Mouse (Mus musculus): Measurements from ENCODE around the gene Ankrd28.
"Not testable (repeated sequence)": the region's sequence is repeated elsewhere in the genome, so short reads cannot be mapped to it uniquely, and the experiment has no call there.

Gene Ankrd28

DNA sequence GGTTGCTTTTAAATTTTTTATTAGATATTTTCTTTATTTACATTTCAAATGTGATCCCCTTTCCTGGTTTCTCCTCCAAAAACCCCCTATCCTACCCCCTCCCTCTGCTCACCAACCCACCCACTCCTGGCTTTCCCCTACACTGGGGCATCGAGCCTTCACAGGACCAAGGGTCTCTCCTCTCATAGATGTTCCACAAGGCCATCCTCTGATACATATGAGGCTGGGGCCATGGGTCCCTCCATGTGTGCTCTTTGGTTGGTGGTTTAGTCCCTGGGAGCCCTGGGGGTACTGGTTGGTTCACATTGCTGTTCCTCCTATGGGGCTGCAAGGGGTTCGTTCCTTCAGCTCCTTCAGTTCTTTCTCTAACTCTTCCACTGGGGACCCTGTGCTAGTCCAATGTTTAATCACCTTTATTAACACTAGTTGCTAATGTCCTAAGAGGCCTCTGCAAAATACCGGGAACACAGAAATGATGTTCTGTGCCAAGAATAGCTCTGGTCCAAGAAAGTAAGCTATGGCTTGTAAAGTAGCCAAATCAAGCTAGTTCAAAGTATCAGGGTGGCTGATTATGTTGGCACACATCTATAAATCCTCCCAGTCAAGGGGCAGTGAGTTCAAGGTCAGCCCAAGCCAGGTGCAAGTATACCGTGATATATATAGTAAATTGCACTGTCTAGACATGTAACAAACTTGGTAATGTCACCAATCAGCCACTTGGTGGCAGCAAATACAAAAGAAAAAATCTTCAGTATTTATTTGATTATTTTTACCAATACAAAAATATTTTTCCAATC lies 36.3 kb downstream of the Ankrd28 start:
- peak in 1 of 2 experiments; percentile 33 for DNase-seq (ENCODE audit: low spot score in 2 of 2)

GRCm38 (mm10) chr14:31790797-31791196 lies 39.7 kb downstream of the Ankrd28 start:
- no peak for DNase-seq (ENCODE audit: low spot score in 2 of 2)

- no peak for DNase-seq (ENCODE audit: low spot score in 2 of 2)
These were observed 43.5 kb downstream of the Ankrd28 start for GRCm38 (mm10) chr14:31786906-31787305.

DNA sequence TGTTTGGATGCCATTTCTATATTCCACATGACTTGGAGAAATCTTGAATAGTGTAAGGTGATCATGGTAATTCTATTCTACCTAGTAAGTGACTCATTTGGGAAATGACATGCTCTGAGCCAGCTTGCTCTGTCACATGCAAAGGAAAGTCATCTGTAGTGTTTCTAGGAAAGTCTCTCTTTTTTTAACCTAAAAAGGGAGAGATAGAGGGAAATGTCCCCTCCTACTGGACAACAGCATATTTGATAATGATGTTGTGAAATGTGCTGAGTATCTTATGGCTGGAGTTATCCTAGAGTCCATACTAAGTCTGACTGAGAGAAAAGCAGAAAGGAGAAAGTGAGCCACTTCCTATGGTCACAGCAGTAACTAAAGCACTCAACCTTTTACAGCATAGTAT lies 44.8 kb downstream of the Ankrd28 start:
- DNase-seq (ENCODE audit: low spot score in 2 of 2): no peak

DNA sequence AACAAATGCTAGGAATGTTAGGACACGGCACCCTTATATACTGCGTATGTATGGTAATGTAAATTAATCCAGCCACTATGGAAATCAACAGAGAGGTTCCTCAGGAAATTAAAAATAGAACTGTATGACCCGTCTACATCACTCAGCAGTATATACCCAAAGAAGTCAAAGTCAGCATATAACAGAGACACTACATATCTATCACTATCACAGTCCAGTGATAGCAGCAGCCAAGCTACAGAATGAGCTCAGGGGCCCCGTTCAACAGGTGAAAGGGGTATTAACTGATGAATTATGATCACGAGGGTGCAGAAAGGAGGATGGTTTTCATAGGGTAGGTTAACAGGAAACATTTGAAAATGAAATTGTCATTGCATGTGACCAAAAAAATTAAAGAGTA lies 45.5 kb downstream of the Ankrd28 start:
- DNase-seq (ENCODE audit: low spot score in 2 of 2): no peak

GRCm38 (mm10) chr14:31781309-31782049 lies 49.0 kb downstream of the Ankrd28 start:
- peak; percentile 47 to 50 for DNase-seq (ENCODE audit: low spot score in 2 of 2)

GRCm38 (mm10) chr14:31780412-31781233 lies 49.8 kb downstream of the Ankrd28 start:
- peak in 1 of 2 experiments; percentile 28 for DNase-seq (ENCODE audit: low spot score in 2 of 2)

DNA sequence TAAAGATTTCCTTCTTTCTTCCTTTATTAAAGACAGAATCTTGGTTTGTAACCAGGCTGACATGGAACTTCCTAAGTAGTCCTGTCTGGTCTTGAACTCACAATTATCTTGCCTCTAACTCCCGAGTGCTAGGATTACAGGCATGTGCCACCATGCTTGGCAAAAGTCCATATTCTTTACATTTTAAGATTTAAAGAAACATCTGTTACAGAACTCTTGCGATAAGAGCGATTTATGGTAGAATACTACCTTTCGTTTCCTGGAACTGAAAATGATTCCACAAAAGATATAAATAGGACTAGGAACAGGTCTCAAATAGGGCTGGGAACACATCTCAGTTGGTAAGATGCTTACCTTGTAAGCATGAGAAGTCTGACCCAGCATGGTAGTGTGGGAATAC lies 56.9 kb downstream of the Ankrd28 start:
- DNase-seq (ENCODE audit: low spot score in 2 of 2): no peak

DNA sequence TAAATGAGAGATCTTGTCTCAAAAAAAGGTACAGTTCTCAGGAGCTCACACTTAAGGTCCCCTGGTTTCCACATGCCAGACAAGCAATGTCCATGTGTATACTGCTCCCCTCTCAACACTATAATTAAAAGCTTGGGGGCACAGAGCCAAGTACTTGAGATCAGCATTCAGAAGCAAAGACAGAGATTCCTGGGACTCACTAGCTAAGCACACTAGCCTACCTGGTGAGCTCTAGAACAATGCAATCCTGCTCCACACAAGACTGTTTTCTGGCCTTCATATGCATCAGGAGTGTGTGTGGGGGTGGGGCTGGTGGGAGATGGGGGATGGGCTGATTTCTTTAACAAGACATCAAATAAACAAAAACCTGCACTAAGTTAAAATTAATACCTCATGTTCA lies 58.2 kb downstream of the Ankrd28 start:
- DNase-seq (ENCODE audit: low spot score in 2 of 2): no peak

DNA sequence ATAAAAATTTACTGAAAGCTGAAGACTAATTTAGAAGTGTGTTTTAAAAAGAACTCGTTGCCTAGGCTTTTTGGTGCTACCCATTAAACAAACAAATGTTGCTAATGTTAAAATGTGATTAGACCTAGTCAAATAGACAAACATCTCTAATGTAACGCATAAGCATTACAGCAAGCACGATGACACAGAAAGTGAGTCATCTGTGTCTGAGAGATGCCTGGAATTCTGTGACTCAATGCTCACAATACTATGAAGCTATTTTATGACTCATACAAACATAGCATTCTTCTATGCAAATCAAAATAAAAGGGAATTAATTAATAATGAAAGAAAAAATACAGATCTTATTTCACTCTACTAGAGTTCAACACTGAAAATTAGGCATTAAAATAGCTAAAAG lies 61.9 kb downstream of the Ankrd28 start:
- DNase-seq (ENCODE audit: low spot score in 2 of 2): no peak

GRCm38 (mm10) chr14:31764083-31764482 lies 66.4 kb downstream of the Ankrd28 start:
- DNase-seq (ENCODE audit: low spot score in 2 of 2): no peak

DNA sequence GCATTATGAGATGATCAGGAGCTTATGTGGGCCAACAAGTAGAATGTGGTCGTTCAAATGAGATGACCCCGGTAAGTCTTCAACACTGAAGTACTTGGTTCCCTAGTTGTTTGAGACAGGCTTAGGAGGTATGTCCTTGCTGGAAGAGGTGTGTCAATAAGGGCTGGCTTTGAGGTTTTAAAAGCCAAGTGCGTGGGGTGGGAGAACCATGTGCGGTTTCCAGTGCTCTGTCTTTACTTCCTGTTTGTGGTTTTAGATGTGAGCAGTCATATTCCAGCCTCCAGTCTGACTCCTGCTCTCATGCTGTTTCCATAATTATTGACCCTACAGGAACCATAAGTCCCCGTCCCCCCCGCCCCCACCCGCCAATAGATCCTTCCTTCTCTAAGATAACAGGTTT lies 68.7 kb downstream of the Ankrd28 start:
- no peak for DNase-seq (ENCODE audit: low spot score in 2 of 2)

DNA sequence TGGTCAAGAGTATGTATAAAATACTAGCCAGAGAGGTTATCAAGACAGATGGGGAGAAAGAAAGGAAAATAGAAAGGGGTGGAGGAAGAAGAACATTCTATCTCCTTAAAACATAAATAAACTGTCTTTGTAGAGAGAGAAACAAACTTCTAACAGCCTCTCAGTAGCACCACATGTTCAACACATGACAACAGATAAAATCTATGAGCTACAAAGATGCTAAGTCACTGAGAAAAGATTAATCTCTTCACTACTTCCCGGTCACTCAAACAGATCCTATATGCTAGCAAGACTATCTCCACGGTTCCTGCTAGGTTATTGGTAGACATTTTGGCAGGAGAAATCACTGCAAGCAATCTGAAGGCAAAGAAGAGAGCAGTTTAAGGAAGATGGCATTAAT lies 71.3 kb downstream of the Ankrd28 start:
- no peak for DNase-seq (ENCODE audit: low spot score in 2 of 2)

- DNase-seq (ENCODE audit: low spot score in 2 of 2): not testable (repeated sequence)
These were observed 72.0 kb downstream of the Ankrd28 start for GRCm38 (mm10) chr14:31758410-31758809.

- DNase-seq (ENCODE audit: low spot score in 2 of 2): no peak
These were observed 82.1 kb downstream of the Ankrd28 start for GRCm38 (mm10) chr14:31748239-31748873.

DNA sequence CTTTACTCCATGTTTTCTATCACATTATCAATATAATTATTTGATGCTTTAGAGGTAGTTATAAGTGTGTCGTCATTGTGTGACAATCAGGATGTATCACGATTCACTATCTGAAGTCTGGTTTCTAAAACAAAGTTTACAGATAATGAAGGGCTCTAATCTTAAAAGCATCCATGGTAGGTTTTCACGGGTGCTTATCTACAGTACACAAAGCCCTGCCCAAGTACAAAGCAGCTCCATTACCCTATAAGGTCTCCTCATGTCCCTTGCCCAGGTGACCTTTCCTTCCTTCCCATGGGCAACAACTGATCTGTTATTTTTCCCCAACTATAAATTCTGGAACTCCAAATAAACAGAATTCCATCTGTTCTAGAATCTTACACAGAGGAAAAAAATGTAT lies 87.9 kb downstream of the Ankrd28 start:
- DNase-seq (ENCODE audit: low spot score in 2 of 2): no peak

- DNase-seq (ENCODE audit: low spot score in 2 of 2): no peak
These were observed 95.6 kb downstream of the Ankrd28 start for GRCm38 (mm10) chr14:31734811-31735210.

DNA sequence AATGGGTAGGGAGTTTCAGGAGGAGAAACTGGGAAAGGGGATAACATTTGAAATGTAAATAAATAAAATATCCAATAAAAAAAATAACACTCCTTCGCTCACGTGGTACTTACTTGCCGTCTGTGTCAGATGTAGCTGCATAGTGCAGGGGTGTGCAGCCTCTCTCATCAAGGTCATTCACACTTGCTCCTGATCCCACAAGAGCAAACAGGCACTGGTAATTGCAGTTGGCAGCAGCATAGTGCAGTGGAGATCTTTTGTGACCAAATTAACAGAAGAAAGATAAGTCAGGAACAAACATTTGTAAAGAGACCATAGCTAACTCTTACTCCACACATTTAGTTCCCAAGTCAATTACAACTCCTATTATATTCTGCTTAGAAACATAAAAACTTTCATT lies 102.9 kb downstream of the Ankrd28 start:
- no peak for DNase-seq (ENCODE audit: low spot score in 2 of 2)

DNA sequence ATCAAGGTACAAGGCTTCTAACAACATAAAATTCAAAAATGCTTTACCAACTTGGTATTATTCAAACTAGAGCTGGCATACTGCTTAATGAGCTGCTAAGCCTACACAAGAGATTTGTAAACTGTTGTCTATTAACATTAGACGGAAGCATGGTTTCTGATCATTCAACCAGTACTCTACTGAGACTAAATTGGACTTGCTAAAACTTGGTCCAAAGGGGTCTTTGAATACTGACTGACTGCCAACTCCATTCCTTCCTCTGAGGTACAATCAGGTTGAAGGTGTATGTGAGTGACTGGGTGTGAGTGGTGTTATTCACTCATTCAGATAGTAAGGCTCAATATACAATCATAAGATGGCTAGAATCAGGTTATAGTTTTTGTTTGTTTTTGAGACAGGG lies 107.7 kb downstream of the Ankrd28 start:
- DNase-seq (ENCODE audit: low spot score in 2 of 2): no peak

DNA sequence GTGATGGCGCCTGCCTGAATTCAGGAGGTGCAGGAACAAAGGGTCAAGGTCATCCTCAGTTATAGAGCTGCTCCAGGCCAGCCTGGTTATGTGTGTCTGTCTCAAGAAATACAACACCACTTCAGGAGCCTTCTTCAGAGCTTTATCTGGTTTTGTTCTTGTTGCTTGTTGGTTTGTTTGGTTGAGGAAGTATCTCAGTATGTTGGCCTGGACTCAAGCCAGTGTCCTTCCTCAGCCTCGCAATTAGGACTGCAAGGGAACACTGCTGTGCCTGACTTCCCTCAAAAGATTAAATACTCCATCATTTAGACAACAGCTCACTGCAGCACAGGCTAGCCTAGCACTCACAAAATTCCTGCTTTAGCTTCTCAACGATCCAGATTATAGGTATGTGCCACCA lies 109.2 kb downstream of the Ankrd28 start:
- DNase-seq (ENCODE audit: low spot score in 2 of 2): no peak

DNA sequence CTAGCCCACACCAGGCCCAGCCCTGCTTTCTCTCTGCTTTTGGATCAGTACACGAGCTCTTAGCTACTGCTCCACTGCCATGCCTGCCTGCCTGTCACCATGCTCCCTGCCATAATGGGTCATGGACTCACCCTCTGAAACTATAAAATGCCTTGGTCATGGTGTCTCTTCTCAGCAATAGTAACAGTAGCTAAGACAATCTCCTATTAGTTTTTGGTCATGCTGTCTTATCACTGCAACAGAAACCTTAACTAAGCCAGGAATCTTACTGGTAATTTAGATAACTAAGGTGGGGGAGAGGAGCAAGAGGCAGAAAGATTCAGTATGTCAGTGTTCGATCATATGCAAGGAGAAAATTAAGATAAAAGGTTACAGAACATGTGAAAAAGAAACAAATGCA lies 112.1 kb downstream of the Ankrd28 start:
- no peak for DNase-seq (ENCODE audit: low spot score in 2 of 2)

DNA sequence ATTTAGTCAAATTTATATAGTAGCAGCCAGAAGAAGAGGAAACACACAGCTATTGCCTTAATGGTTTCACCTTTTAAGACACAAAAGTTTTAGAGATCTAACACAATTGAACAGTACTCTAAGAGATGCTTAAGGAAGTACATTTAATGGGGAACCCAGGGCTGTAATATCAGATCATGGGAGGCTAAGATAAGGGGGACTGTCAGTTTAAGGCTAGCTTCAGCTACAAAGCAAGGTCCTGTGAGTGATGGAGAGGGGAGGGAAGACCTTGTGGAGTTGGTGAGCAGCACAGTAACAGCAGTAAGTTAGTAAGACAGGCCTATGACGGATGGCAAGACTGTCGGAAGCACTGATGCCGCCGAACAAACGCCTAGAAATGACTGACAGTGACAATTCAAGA lies 113.1 kb downstream of the Ankrd28 start:
- DNase-seq (ENCODE audit: low spot score in 2 of 2): no peak
